Mouse (Mus musculus) adipocyte (in vitro differentiated cells): ENCODE measurements at regions not wholly inside any gene's neighbourhood (a gene's known extent, or its start where the extent isn't known, plus 50 kb on each side); places are given as distances from the start of the nearest gene placed in this dataset.
A peak's percentile ranks its signal among the peaks of the same experiment; 100 is the strongest.

Experiments used
- DNase-seq: peaks from one replicate; pipeline ENCODE4 v3.0.0-alpha.2; 2016; ENCODE audit warnings: low spot score

DNA sequence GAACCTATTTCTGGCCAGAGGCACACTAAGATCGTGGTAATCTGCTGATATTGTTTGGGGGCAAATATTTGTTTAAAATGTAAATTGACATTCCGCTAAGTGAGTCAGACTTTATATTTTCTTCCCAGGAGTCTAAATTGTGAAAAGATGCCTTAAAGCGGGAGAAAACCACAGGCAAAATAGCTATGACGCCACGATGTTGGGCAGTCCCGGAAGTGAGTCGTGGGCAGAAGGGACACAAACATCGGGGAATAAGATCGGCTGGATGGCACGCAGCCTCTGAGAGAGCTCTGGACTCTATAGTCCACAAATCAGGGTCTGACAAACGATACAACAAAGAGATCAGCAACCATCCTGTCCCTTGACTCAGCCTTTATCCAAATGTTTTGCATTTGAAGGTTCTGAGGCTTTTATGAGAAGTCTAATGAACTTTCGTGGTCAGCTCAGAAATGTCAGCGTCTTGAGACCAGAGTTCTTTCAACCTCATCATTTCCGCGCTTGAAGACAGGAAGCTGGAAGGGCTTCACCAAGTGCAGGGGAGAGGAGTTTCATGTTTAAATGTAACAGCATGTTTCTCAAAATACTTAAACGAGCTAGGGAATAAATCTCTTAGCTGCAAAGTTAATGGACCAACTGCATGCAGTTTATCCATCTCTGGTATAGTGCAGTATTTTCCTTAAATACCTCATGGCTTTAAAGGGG lies 472.2 kb upstream of the Intu start:
- peak; percentile 5 for DNase-seq

DNA sequence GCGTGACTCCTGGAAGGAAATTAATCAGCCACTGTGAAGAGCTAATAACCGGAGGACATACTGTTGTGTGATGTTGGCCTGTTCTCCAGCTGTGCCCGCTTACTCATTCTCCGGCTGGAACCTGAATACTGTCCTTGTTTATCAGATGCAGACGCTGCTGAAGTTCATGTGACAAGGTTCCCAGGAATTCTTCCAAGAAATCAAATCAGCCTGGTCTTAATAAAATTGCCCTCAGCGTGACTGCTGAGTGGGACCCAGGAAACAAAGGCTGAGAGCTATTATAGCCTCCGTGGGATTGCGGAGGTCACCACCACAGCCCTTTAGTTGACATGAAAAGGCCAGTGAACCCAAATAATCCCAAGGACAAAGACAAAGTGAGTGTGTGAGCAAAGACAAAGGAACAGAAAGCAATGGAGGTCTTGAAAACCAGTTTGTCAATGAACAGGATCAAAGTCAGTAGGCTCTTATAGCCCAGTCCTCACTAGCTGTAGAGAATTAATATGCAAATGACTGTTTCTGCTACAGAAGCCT lies 460.9 kb upstream of the Intu start:
- DNase-seq: peak; percentile 30

DNA sequence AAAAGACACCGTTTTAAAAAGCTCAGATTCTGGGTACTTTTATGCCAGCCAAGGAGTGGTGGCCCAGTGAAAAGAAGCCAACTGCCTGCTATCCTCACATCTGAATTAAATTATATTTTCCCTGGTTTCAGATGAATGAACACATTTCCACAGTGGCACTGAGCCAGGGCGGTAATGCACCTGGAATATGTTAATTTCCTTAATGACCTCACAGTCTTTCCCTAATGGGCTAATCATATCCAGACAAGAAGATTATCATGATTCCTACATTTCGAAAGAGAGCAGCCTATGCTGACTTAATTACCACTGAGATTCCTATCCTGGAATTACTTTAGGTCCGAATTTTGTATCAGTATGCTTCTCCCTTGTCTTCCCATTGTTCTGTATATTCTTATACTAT lies 454.3 kb upstream of the Intu start:
- no peak for DNase-seq

DNA sequence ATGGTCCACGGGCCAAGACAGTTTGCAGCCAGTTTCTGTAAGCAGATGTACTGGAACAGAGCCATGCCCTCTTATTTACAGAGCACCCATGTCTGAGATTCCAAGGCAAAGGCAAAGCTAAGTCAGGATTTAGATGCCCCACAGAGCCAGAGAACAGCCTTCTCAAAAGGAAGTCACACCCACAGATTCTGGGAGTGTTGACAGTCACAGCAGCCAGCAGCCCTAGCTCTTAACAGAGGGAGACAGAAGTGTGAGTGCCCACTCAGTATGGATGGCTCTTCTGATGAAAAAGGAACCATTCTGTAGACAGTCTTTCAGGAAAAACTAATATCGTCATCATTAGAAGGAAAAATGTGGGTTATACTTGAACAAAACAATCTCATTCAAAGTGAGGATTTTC lies 446.0 kb upstream of the Intu start:
- peak; percentile 45 for DNase-seq

DNA sequence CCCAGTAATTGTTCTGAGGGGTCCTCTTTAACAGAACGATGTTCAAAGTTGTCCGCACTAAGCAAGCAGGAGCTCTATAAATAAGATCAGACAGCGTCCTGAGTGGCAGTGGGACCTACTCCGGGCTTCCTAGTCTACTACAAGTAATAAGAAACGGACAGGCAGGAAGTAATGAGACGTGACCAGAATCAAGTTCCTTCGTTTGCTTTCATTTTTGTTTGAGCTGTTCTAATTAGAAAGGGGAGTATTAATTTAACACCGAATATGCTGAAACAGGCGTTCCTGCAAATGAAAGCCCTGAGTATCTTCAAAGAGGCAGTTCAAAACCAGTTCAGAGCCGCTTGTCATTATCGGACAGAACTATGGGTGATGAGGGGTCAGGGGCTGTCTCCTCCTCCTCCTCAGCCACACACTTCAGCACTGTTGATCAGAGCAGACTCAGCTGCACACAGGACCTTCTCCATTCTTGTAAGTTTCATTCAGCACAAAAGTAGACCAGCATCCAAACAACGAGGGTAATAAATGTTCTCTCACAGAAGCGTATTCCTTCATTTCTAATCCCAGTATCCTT lies 439.2 kb upstream of the Intu start:
- no peak for DNase-seq

DNA sequence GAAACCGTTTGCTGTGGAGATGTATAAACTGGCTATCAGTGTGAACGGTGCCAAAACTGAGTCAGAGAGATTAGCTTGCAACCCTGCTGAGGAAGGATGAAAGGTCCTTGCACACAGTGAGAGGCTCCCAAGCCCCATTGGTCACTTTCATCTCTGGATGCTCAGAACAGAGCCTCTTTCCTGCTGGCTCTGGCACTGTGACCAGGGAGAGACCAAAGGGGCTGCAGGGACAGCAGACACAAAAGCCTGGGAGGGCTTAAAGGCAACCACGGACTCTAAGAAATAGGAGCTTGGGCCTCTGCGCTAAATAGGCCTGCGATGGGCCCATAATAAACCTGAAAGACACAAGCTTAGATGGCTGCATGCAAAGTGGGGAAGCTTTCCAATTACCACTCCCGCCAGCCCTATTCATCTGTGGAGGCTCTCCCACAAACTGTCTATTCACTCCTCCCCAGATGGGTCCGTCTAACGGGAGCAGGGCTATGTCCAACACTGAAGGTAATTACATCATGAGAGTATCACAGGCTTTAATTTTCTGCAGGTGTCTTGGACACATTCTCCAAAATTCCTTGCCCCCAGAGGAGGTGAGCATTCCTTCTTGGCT lies 438.2 kb upstream of the Intu start:
- no peak for DNase-seq

DNA sequence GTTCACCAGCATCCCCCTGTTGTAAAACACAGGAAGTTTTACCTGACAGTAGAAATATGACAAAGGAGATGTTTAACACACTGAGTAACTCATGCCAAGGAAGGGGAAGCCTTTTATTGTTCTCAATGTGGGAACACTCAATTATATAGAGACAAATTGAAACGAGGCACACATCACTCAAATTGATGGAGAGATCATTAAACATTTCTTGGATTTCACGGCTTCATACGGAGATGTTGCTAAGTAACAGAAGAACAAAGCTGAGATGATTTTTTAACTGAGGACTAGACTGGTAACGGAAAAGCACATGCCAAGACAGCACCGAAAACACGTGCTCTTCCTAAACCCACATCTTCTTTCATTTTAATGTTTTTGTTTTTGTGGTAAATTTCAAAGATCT lies 437.0 kb upstream of the Intu start:
- no peak for DNase-seq

DNA sequence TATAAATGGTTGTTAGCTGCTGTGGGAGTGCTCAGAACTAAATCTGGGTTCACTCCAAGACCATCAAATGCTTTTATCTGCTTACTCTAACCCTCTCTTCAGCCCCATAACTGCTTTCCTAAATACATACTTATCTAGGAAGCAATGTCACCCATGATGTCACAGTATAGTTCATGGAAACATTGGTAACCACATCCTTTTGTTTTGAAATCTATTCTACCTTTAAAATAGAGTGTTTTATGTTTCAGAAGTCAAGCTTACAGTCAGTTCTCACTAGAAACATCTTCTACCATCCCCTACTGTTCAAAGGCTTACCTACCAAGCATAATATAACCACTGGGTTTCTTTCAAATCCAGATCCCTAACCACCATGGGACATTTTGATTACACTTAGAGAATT lies 436.4 kb upstream of the Intu start:
- no peak for DNase-seq

DNA sequence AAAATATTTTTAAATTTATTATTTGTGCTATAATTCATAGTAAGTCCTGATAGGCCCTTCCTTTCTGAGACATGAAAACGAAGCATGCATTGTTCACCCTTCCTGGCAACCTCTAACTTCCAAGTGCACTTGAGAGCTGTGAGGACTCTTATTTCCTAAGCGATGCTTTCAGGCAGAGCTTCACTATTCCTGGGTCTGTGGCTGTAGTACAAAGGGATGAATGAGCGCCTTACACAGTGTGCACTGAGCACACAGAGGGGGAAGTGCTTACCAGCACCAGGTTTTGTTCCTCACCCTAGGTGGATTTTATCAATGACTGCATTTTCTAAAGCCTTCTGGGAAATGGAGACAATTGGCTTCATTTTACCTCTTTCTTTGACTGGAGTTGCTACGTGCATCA lies 428.4 kb upstream of the Intu start:
- DNase-seq: no peak

DNA sequence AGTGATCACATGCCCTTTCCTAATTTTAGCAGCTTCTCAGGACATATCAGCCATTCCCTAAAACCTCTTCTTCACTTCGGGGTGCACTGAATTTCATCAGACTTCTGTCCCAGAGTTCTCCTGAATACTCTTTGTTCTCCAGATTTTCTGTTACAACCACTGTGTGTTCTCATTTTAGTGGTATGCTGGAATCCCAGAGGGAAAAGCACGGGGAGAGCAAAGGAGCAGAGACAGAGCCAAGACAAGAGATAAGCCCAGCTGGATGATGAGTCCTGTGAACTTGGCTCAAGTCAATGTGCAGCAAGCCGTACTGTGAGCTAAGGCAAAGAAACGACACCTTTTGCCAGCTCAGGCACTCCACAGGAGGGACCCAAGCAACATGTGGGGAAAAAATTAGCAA lies 416.3 kb upstream of the Intu start:
- DNase-seq: no peak

DNA sequence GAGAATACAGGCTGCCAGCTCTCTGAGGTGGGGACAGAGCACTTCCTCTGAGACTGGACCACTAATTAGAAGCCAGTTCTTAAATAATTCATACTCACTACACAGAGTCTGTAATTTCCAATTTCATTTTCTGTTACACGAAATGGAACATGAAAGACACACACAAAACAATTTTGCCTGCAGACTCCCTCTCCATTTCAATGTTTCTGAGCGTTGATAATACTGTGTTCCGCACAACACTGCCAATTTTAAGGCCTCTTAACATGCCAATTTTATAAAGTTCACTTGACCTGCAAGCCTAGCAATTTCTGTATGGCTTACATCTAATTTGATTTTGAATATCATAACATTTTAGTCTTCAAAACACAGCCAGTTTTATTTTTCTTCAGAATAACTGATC lies 412.5 kb upstream of the Intu start:
- no peak for DNase-seq

DNA sequence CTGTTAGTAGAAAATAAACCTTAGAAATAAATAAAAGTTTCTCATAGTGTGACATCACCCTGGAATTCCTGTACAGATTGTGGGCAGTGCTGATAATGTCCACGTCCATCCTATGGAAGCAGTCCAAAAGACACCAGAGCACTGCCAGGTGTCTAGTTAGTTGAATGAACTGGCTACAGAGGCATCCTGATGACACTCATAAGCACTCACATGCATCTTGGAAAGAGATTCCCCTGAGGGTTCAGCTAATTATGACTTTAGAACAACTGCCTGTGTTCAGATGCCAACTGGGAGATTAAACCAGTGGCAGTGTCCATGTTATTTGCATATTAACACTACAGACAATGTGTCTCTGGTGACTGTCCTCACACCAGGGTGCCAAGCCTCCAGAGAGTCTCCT lies 411.6 kb upstream of the Intu start:
- no peak for DNase-seq

DNA sequence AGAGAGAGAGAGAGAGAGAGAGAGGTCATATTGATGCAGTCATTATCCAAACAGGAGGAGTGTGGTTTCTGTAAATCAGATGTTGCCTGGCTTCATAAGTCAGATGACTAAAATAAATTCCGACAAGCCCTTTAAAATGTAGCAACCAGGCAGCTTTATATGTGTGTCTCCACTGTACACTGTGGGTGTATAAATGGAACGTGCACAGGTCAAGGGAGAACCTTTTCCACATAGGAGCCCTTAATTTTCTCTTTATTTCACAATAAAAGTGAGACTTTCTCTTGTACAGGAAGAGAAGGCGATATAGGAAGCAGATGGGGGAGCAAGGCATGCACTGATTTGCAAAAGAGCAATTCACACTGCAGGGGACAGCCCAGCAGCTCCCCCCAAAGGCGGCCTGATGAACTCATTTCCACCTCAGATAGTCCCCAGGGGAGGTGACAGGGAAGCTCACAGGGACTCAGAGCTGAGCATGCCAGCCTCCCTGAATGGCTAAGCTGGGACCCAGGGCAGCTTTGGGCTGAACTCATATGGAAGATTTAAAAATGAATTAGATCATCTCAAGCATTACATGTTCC lies 410.7 kb upstream of the Intu start:
- DNase-seq: peak; percentile 27

DNA sequence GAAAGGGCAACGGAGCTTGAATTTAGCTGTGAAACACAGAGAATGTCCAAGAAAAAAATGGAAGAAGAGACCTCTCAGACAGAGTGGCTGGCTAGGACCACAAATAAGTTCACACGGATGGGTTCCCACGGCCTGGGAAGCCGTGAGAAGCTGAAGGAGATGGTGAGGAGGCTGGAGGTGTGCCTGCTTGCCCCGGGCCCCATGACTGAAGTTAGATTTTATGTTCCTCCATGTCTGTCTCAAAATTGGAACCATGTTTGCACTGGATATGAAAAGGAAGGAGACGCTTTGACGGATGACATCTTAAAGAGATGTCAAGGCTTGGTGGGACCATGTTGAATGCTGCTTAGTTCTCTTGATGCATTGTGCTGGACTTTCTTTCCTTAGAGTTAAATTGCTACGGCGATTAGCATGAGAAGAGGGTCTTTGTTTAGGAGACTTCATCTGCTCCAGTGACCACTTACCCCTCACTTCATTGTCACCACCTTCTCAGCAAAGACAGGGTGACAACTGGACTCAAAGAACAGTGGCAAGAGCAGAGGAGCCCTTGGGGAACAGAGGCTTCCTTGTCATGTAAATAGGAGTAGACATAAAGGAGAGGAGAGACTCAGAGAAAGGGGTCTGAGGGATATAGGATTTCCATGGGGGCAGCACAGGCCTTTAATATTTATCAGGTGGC lies 407.4 kb upstream of the Intu start:
- no peak for DNase-seq

DNA sequence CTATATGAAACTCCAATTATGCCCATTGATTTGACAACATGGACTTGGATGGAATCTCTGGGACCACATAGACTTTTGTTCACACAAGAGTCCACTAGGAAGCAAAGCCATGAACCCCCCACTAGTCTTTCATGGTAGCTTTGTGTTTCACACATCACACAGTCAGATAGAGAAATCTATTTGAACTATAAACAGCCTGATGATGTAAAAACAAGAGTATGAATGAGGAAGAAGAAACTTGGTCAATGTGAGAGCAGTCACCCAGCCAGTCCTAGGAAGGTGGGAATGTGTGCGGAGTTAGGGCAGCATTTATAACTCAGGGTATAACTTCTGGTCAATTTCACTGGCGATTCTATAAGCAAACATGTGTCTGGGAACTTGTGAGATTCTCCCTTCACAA lies 404.2 kb upstream of the Intu start:
- no peak for DNase-seq

DNA sequence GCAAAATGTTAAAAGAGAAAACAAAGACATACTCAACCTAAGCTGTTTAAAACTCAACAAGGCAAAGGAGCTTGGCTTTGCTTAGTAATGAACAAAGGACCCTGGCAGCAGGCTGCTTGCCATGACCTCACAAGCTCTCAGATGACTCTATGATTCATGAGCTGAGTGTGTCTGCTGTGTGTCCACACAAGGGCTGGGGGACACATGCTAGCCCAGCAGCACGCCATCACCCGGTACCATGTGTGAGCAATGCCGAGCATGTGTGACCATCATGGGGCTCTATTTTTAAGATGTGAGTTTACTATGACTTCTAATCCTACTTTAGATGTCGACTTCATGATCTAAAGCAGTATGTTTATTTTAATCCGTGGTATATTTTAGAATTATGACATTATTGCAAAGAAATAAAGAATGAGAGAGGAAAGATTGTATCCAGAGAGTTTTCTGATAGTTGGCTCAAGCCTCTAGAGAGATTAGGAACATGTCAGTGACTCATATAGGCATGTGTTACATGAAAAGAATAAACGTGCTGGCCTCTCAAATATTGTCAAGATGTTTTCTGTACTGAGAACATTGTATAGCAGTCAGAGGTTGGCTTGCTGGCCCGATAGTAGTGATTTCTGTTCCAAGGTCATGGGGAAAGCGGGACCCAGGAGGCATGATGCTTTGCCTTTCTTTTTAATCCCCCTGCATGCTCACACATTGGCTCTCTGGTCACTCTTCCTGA lies 400.1 kb upstream of the Intu start:
- DNase-seq: no peak

DNA sequence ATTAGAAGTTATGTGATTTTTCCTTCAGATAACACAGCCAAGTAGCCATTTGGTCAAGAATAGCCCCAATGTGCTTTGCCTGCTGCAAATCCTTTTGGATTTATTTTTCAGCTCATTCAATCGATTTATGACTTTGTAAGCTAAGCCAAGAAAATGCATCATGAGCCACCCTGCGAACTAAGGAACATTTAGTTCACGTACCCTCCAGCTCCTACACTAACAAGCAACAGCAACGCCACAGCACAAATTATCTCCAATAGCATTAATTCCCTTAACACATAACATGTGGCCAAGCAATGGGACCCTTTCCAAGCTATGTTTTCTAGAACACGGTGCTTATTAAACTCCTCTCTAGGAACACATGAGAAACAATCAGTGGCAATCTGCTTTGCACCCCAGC lies 392.4 kb upstream of the Intu start:
- no peak for DNase-seq

DNA sequence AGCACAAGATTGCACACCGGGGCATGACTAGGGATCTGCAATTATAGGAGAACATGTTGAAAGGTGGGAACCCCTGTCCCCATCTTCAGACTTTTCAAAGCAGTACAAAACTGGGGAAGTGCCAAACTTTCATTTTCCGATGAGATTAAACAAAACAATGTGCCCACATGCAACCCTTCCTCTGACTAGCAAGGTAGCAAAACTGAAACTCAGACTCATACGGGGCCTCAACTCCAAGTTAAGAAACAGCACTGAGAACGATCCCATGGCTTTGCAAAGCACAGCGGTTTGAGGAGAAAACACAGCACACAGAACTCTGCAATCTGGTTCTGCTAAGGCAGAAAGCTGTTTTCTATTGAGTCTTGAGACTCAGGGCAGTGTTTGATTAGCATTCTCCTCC lies 388.9 kb upstream of the Intu start:
- no peak for DNase-seq

DNA sequence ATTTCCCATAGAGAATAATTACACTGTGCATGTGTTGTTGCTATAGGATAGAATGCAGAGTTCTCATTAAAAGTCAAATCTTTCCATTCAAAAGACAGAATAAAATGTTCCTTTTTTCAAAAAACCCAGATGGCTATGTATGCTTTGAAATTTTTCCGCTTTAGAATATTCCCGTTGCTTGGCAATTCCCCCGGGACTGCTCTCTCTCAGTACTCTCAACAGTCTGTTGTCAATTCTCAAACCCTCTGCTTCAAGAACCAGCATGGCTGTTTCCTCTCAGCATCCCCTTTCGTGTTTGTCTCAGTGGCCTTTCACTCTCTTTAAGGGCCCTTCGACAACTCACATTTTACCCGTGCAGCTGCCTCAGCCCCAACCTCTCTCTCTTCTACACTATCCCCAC lies 372.5 kb upstream of the Intu start:
- no peak for DNase-seq

DNA sequence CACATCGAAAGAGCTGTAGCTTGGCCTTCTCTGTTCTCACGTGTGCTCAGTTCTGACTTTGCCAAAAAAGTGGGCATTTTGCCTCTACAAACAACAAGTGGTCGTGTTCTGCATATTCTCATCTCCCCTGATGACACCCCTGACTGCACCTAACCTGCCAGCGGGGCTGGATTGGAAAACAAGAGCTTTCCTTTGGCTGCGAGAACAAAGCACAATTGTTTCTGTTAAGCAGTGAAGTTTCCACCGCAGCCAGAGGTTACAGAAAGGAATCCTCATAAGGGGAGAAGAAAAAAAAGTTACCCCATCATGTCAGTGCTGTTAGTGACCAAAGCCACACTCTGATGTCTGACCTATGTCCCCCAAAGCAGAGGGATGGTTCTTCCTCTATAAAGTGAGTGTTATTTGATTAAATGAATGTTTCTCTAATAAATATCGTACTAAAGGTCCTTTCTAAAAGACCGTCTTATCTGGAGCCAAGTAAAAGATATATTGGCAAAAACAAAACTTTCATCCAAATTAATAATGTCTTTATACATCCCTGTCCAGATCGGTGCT lies 371.4 kb upstream of the Intu start:
- no peak for DNase-seq

DNA sequence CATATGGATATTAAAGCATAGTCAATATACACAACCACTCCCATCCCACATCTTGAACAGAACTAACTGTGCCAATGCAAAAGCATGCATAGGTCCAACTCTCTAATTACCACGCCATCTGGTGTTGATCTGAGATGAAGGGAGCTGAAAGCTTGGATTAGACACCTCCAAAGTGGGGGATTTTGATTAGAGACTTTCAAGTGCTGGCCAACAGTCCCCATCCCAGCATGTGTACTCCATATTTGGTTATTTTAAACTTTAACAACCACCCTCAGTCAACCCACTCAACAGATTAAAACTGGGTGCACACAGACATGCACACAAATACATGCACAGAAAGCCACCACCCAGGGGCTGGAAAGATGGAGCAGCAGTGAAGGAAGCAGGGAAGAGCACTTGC lies 366.9 kb upstream of the Intu start:
- DNase-seq: no peak
